Mouse (Mus musculus) hindbrain, postnatal 0 days (tissue): ENCODE measurements around the gene Tbxas1. TPM values are rescaled to one million over a fixed set of nuclear protein-coding genes. Genes with fewer than 3 reads are reported as not detected.

Source experiments
- ATAC-seq: fragments of 200-750 bp; cut with Nextera tagmentation; 2 replicates; pipeline ENCODE4 v1.8.0; 2017; ENCODE audit warnings: mild to moderate bottlenecking, moderate TSS enrichment, moderate library complexity
- DNase-seq: peaks from one replicate; pipeline ENCODE4 v3.0.0-alpha.2; 2015; ENCODE audit warnings: low spot score
- H3K27ac ChIP-seq: fragments of 300-500 bp; sonication (generic); 2 replicates; pipeline ENCODE4 v1.5.1; 2014; ENCODE audit warnings: mild to moderate bottlenecking
- H3K27me3 ChIP-seq: fragments of 300-500 bp; sonication (generic); 2 replicates; pipeline ENCODE4 v1.6.1; 2014; ENCODE audit warnings: low read length, mixed read lengths; ENCODE audit not compliant: insufficient read depth
- H3K36me3 ChIP-seq: fragments of 300-500 bp; sonication (generic); 2 replicates; pipeline ENCODE4 v1.6.1; 2014; ENCODE audit warnings: low read length, mixed read lengths; ENCODE audit not compliant: insufficient read depth
- H3K4me1 ChIP-seq: fragments of 300-500 bp; sonication (generic); 2 replicates; pipeline ENCODE4 v1.6.1; 2014; ENCODE audit warnings: antibody characterized with exemption, low read length, mixed read lengths; ENCODE audit not compliant: insufficient read depth
- H3K4me2 ChIP-seq: fragments of 300-500 bp; sonication (generic); 2 replicates; pipeline ENCODE4 v1.6.1; 2014; ENCODE audit warnings: low read depth, mild to moderate bottlenecking, low read length, moderate library complexity, mixed read lengths
- H3K4me3 ChIP-seq: fragments of 300-500 bp; sonication (generic); 2 replicates; pipeline ENCODE4 v1.5.1; 2014; ENCODE audit warnings: low read length
- H3K9ac ChIP-seq: fragments of 300-500 bp; sonication (generic); replicated peaks from 2 replicates; pipeline ENCODE4 v1.6.1; 2014; ENCODE audit warnings: mild to moderate bottlenecking, low read length, moderate library complexity, mixed read lengths
- H3K9me3 ChIP-seq: fragments of 300-500 bp; sonication (generic); 2 replicates; pipeline ENCODE4 v1.6.1; 2016; ENCODE audit warnings: low read length, mixed read lengths
- CTCF ChIP-seq: IDR thresholded peaks from 2 replicates; pipeline ENCODE4 v1.5.1; 2016; ENCODE audit warnings: antibody characterized with exemption, control low read depth, low read depth
- WGBS: fragments of 180-500 bp; shearing (Covaris S2); extraction: QIAGEN DNeasy Blood & Tissue Kit; methylation state at CpG from one replicate; pipeline ENCODE4 v1.1.7; 2014; 5-methylcytosine and 5-hydroxymethylcytosine counted together
- polyA plus RNA-seq: library from polyadenylated mRNA; unstranded; fragments of >200 nt; fragmentation: Nextera tagmentation; extraction: Ambion mirVana; gene quantifications from 2 replicates; pipeline ENCODE4 v1.2.1, GENCODE M21; 2015
- total RNA-seq: library from RNA; depleted of rRNA; stranded (reverse); fragments of >200 nt; gene quantifications from 2 replicates; pipeline ENCODE4 v1.2.3, GENCODE M21; 2014

The Tbxas1 gene
- total and polyA plus RNA-seq, 2 experiments from 2014 or later, result 2.1 to 4.3 TPM

DNA sequence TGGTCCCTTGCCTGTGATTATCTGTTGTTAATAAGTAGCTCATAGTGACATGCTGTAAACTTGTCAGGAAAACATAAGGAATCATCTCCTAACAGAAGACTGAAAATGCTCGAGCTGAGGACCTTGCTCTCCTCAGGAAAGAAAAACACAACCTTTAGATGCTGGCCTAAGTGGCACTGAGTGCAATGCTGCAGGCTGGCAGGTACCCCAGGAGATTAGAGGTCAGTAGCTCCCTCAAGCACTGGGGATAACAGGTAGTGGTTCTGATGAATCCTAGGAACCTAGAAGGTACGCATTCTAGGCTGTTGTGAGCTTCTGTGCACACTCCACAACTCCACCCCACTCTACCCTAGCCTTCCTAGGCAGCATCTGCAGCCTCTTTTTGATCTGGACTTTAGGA, 8.4 kb upstream of the Tbxas1 start:
- WGBS, result 84% methylated on average over 2 of the region's 2 CpGs
- no peak for ATAC-seq

DNA sequence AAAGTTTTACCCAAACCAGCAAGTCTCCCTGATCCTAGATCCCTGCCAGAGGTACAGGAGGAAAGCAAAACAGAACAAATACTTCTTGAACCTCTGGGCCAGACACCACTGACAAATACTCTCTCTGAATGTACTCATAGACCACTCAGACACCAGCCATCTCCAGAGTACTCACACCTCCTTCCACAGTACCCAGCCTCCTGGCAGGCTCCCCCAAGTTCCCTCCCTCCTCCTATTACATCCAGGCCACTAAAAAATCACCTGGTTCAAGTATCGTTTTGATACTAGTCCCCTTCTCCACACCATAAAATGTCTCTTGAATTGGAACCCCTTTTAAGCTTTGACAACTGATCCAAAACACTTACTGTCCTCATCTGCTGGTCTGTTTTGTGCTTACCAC, 7.9 kb upstream of the Tbxas1 start:
- Histone ChIP-seq H3K4me1 (peaks cover 9% of the 10 kb centered on the region), H3K27me3 (no peaks in the 10 kb centered on the region), H3K36me3 (no peaks in the 10 kb centered on the region), H3K4me2 (no peak overlapping the region), H3K9me3 (no peaks in the 10 kb centered on the region), H3K27ac (no peak overlapping the region), H3K9ac (no peak overlapping the region; the same call in 1 of the 2 replicates), H3K4me3 (no peak overlapping the region)
- 42% methylated on average over 1 of the region's 1 CpGs for WGBS
- DNase-seq (no peak), ATAC-seq (no peak)
- TF ChIP-seq CTCF, result no peak

More for the DNA sequence above, 8.4 kb upstream of the Tbxas1 start:
- no peak overlapping the region; the same call in 1 of the 2 replicates for H3K9ac ChIP-seq
- no peaks in the 10 kb centered on the region for H3K27me3 ChIP-seq
- H3K9me3 ChIP-seq, result no peaks in the 10 kb centered on the region
- no peak overlapping the region for H3K4me3 ChIP-seq
- no peak overlapping the region for H3K4me2 ChIP-seq
- H3K36me3 ChIP-seq, result no peaks in the 10 kb centered on the region
- DNase-seq, result no peak
- H3K4me1 ChIP-seq, result peaks cover 9% of the 10 kb centered on the region
- TF ChIP-seq CTCF, result no peak
- no peak overlapping the region for H3K27ac ChIP-seq

GRCm38 (mm10) chr6:38868974-38869373, 6.2 kb upstream of the Tbxas1 start:
- H3K4me3 ChIP-seq, result no peak overlapping the region
- peaks cover 17% of the 10 kb centered on the region for H3K4me1 ChIP-seq
- no peaks in the 10 kb centered on the region for H3K36me3 ChIP-seq
- WGBS, result 97% methylated on average over 1 of the region's 1 CpGs
- H3K4me2 ChIP-seq, result no peak overlapping the region
- ATAC-seq, result no peak
- no peaks in the 10 kb centered on the region for H3K9me3 ChIP-seq
- no peak for TF ChIP-seq CTCF
- no peak for DNase-seq
- H3K27me3 ChIP-seq, result no peaks in the 10 kb centered on the region
- H3K27ac ChIP-seq, result no peak overlapping the region
- no peak overlapping the region for H3K9ac ChIP-seq

DNA sequence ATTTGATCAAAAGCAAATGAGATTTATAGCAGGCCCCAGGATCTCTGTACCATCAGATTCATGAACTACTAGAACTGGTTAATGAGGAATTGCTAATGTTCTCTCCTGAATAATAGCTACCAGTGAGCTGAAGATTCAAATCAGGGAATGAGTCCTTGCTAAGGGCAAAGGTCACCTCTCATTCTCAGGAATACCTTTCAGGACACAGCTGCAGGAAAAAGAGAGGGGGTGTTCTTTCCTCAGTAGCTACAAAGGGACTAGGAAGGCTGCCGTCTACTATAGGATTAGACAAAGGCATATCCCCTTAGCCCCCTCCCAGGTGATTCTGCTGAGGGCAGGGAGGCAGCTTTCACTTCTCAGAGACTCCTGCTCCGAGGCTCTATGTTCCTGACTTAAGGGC, 5.1 kb upstream of the Tbxas1 start:
- ATAC-seq (no peak), DNase-seq (no peak)
- TF ChIP-seq CTCF, result no peak
- H3K27ac ChIP-seq, result no peak overlapping the region
- WGBS, result 26% methylated on average over 2 of the region's 2 CpGs
- no peaks in the 10 kb centered on the region for H3K36me3 ChIP-seq
- no peak overlapping the region for H3K4me2 ChIP-seq
- peaks cover 17% of the 10 kb centered on the region for H3K4me1 ChIP-seq
- no peaks in the 10 kb centered on the region for H3K27me3 ChIP-seq
- no peak overlapping the region for H3K9ac ChIP-seq
- H3K9me3 ChIP-seq, result no peaks in the 10 kb centered on the region
- no peak overlapping the region for H3K4me3 ChIP-seq

GRCm38 (mm10) chr6:38871051-38871450, 4.2 kb upstream of the Tbxas1 start:
- WGBS, result 28% methylated on average over 7 of the region's 7 CpGs

GRCm38 (mm10) chr6:38873316-38873715, 1.9 kb upstream of the Tbxas1 start:
- peaks cover 17% of the 10 kb centered on the region for H3K4me1 ChIP-seq
- ATAC-seq (no peak), DNase-seq (no peak)
- no peak for TF ChIP-seq CTCF
- no peaks in the 10 kb centered on the region for H3K9me3 ChIP-seq
- 40% methylated on average over 1 of the region's 1 CpGs for WGBS
- H3K4me3 ChIP-seq, result peak overlapping the region; percentile 99
- peak overlapping the region; percentile 62 for H3K4me2 ChIP-seq
- H3K27me3 ChIP-seq, result no peaks in the 10 kb centered on the region
- H3K9ac ChIP-seq, result peak overlapping the region; percentile 100
- H3K27ac ChIP-seq, result no peak overlapping the region
- no peaks in the 10 kb centered on the region for H3K36me3 ChIP-seq

More at GRCm38 (mm10) chr6:38871051-38871450, 4.2 kb upstream of the Tbxas1 start:
- H3K9ac ChIP-seq, result no peak overlapping the region
- peak; percentile 20 for DNase-seq
- no peak for TF ChIP-seq CTCF
- no peak overlapping the region for H3K4me2 ChIP-seq
- H3K9me3 ChIP-seq, result no peaks in the 10 kb centered on the region
- no peak overlapping the region for H3K4me3 ChIP-seq
- H3K36me3 ChIP-seq, result no peaks in the 10 kb centered on the region
- peaks cover 17% of the 10 kb centered on the region for H3K4me1 ChIP-seq
- no peaks in the 10 kb centered on the region for H3K27me3 ChIP-seq
- no peak overlapping the region for H3K27ac ChIP-seq
- ATAC-seq, result no peak

GRCm38 (mm10) chr6:38874035-38874434, 1.2 kb upstream of the Tbxas1 start:
- H3K27me3 ChIP-seq, result no peaks in the 10 kb centered on the region
- H3K9ac ChIP-seq, result peak overlapping the region; percentile 100
- TF ChIP-seq CTCF, result peak; percentile 76
- peak overlapping the region; percentile 98 for H3K27ac ChIP-seq
- peak overlapping the region; percentile 99 for H3K4me3 ChIP-seq
- under 1% methylated on average over 8 of the region's 8 CpGs for WGBS
- H3K9me3 ChIP-seq, result no peaks in the 10 kb centered on the region
- 0 out of 2 replicates have a peak, but pooled peaks have one; percentile 16 for ATAC-seq
- H3K4me2 ChIP-seq, result peak overlapping the region; percentile 62
- H3K4me1 ChIP-seq, result peaks cover 17% of the 10 kb centered on the region
- peak; percentile 86 for DNase-seq
- no peaks in the 10 kb centered on the region for H3K36me3 ChIP-seq
